In genomic region chr17:26507966-26508344, GRCm38 (mm10) we compare ENCODE assay signal across 8 mouse cellular contexts. TPM values are rescaled to one million over a fixed set of nuclear protein-coding genes. Genes with fewer than 3 reads are reported as not detected.
DNase-seq lines count a peak whose midpoint lies in the region; ATAC-seq and TF ChIP-seq lines count a peak whose summit lies in the region.

No protein-coding gene starts in this region.

- H3K9me3 ChIP-seq in forebrain, postnatal 0 days (ENCODE audit: low read length): no peaks in the 10 kb centered on the region
- H3K9me3 ChIP-seq in hindbrain, postnatal 0 days (ENCODE audit: low read length): no peaks in the 10 kb centered on the region

- H3K4me1 ChIP-seq in cerebellum, adult 2 months (ENCODE audit: control insufficient read depth, insufficient read depth, low read length): peaks cover 21% of the 10 kb centered on the region
- peaks cover 29% of the 10 kb centered on the region for H3K4me1 ChIP-seq in forebrain, postnatal 0 days (ENCODE audit: insufficient read depth)
- peaks cover 30% of the 10 kb centered on the region for H3K4me1 ChIP-seq in hindbrain, postnatal 0 days (ENCODE audit: insufficient read depth, low read length)

- peak; percentile 58 for ATAC-seq in forebrain, postnatal 0 days
- ATAC-seq in hindbrain, postnatal 0 days: peak; percentile 74
- ATAC-seq in megakaryocyte progenitor cell, adult 5-6 weeks (replicated peaks; ENCODE audit: poor library complexity): peak; percentile 38

- peak; percentile 99 for DNase-seq in NIH3T3 (ENCODE audit: low read depth)
- peak in 1 of 2 experiments; percentile 86 for DNase-seq in cerebellum, adult 2 months
- no peak for DNase-seq in forebrain, postnatal 0 days
- DNase-seq in hindbrain, postnatal 0 days (ENCODE audit: low spot score): peak; percentile 92
- peak; percentile 76 to 82 for DNase-seq in left cerebral cortex, adult 2 months (ENCODE audit: extremely low spot score in 1 of 2, low spot score in 2 of 2)
- DNase-seq in right cerebral cortex, postnatal 14 days: peak; percentile 82
- no peak for DNase-seq in T-cell, adult 2 months (ENCODE audit: low spot score)

- H3K4me3 ChIP-seq in cerebellum, adult 2 months (replicated peaks; ENCODE audit: insufficient read depth, low read depth, low read length): peak overlapping the region; percentile 75
- H3K4me3 ChIP-seq in forebrain, postnatal 0 days (ENCODE audit: low read depth, low read length): peak overlapping the region; percentile 76
- peak overlapping the region; percentile 64 for H3K4me3 ChIP-seq in hindbrain, postnatal 0 days (ENCODE audit: low read length)
- H3K4me3 ChIP-seq in left cerebral cortex, adult 2 months: peak overlapping the region; percentile 69

- TF ChIP-seq POLR2A in cerebellum, adult 2 months (IDR thresholded peaks at IDR 0.05; ENCODE audit: borderline replicate concordance, insufficient read depth, low read length): no peak

- H3K4me2 ChIP-seq in forebrain, postnatal 0 days (ENCODE audit: low read depth): peak overlapping the region; percentile 84
- peak overlapping the region; percentile 86 for H3K4me2 ChIP-seq in hindbrain, postnatal 0 days (ENCODE audit: low read depth, low read length)

- TF ChIP-seq CTCF in cerebellum, adult 2 months (IDR thresholded peaks at IDR 0.05; ENCODE audit: borderline replicate concordance, insufficient read depth, low read depth, low read length): peak; percentile 62
- TF ChIP-seq CTCF in forebrain, postnatal 0 days (IDR thresholded peaks at IDR 0.05; ENCODE audit: low read depth): peak; percentile 76
- peak; percentile 63 for TF ChIP-seq CTCF in hindbrain, postnatal 0 days (IDR thresholded peaks at IDR 0.05; ENCODE audit: low read depth)
- TF ChIP-seq CTCF in left cerebral cortex, adult 2 months (IDR thresholded peaks at IDR 0.05): peak; percentile 71

- WGBS in cerebellum, adult 2 months: under 1% methylated on average over 46 of the region's 46 CpGs
- WGBS in forebrain, postnatal 0 days: under 1% methylated on average over 46 of the region's 46 CpGs
- under 1% methylated on average over 46 of the region's 46 CpGs for WGBS in hindbrain, postnatal 0 days

- peak overlapping the region; percentile 98 for H3K27ac ChIP-seq in cerebellum, adult 2 months (ENCODE audit: insufficient read depth, low read length)
- H3K27ac ChIP-seq in forebrain, postnatal 0 days (ENCODE audit: low read depth, low read length): peak overlapping the region; percentile 97
- peak overlapping the region; percentile 98 for H3K27ac ChIP-seq in hindbrain, postnatal 0 days
- H3K27ac ChIP-seq in left cerebral cortex, adult 2 months: peak overlapping the region; percentile 99

- intact Hi-C loops in left cerebral cortex, adult 2 months (cut with DNase I): loop anchor here (1.0 to 5.0 kb wide), 4 partner anchors 42 to 131 kb away; partner anchors contain the start of gene Ergic1

- peak overlapping the region; percentile 98 for H3K9ac ChIP-seq in forebrain, postnatal 0 days
- peak overlapping the region; percentile 91 for H3K9ac ChIP-seq in hindbrain, postnatal 0 days (replicated peaks; ENCODE audit: low read length)

- no peaks in the 10 kb centered on the region for H3K36me3 ChIP-seq in forebrain, postnatal 0 days (ENCODE audit: insufficient read depth)
- 0 out of 2 replicates have a peak, but pooled peaks cover 3% of the 10 kb centered on the region for H3K36me3 ChIP-seq in hindbrain, postnatal 0 days (ENCODE audit: insufficient read depth, low read length)

- H3K27me3 ChIP-seq in cerebellum, adult 2 months (ENCODE audit: control insufficient read depth, insufficient read depth, low read length): no peaks in the 10 kb centered on the region
- H3K27me3 ChIP-seq in forebrain, postnatal 0 days (ENCODE audit: insufficient read depth, low read length): no peaks in the 10 kb centered on the region
- H3K27me3 ChIP-seq in hindbrain, postnatal 0 days (ENCODE audit: insufficient read depth, low read length): no peaks in the 10 kb centered on the region

RNA-seq across cellular contexts. Expression of gene Ergic1, which starts 53.3 kb away (rescaled TPM):
- polyA plus RNA-seq in cerebellum, adult 2 months (2012; rRNA removed): 137 and 148 TPM in 2 replicates
- 137 and 186 TPM in 2 replicates for total RNA-seq in forebrain, postnatal 0 days (2014; rRNA removed)
- polyA plus RNA-seq in forebrain, postnatal 0 days (2015; fragmentation: Nextera tagmentation; extraction: Ambion mirVana): 103 and 106 TPM in 2 replicates
- 235 and 250 TPM in 2 replicates for total RNA-seq in hindbrain, postnatal 0 days (2014; rRNA removed)
- 81.2 and 93.5 TPM in 2 replicates for polyA plus RNA-seq in hindbrain, postnatal 0 days (2015; fragmentation: Nextera tagmentation; extraction: Ambion mirVana)
- total RNA-seq in left cerebral cortex, adult 2 months (2021): 100 to 1,000 TPM; 144 to 149 TPM
- total RNA-seq in megakaryocyte progenitor cell, adult 5-6 weeks (2015): 99.7 and 123 TPM in 2 replicates
- total RNA-seq in megakaryocyte progenitor cell, adult 5-6 weeks (2017): 42.2 and 48.3 TPM in 2 replicates

RNA-seq across cellular contexts. Expression of gene Dusp1, which starts 54.0 kb away (rescaled TPM):
- 62.5 and 67.1 TPM in 2 replicates for polyA plus RNA-seq in cerebellum, adult 2 months (2012; rRNA removed)
- total RNA-seq in forebrain, postnatal 0 days (2014; rRNA removed): 32.7 and 41.0 TPM in 2 replicates
- polyA plus RNA-seq in forebrain, postnatal 0 days (2015; fragmentation: Nextera tagmentation; extraction: Ambion mirVana): 36.0 and 38.5 TPM in 2 replicates
- 50.5 and 51.4 TPM in 2 replicates for total RNA-seq in hindbrain, postnatal 0 days (2014; rRNA removed)
- 25.3 and 27.0 TPM in 2 replicates for polyA plus RNA-seq in hindbrain, postnatal 0 days (2015; fragmentation: Nextera tagmentation; extraction: Ambion mirVana)
- total RNA-seq in left cerebral cortex, adult 2 months (2021): 10 to 100 TPM; 58.0 to 65.6 TPM
- total RNA-seq in megakaryocyte progenitor cell, adult 5-6 weeks (2015): 89.7 and 162 TPM in 2 replicates
- total RNA-seq in megakaryocyte progenitor cell, adult 5-6 weeks (2017): 16.1 and 29.6 TPM in 2 replicates

Comparison
In these comparisons a context has a peak if more than half of its experiments do, and no peak if none do; other contexts are left out.
1. DNase-seq: peak in NIH3T3 (single experiment), hindbrain, postnatal 0 days (single experiment), left cerebral cortex, adult 2 months (2 of 2) and right cerebral cortex, postnatal 14 days (single experiment); none in forebrain, postnatal 0 days (single experiment) and T-cell, adult 2 months (single experiment).
2. Peak in every context shown above with its lines, with median percentiles within 50 percentile points of each other: H3K27ac ChIP-seq, H3K4me3 ChIP-seq, CTCF ChIP-seq and ATAC-seq.